Mouse (Mus musculus): ENCODE measurements around the gene Pkp4. TPM values are rescaled to one million over a fixed set of nuclear protein-coding genes. Genes with fewer than 3 reads are reported as not detected.
"Not testable (repeated sequence)": the region's sequence is repeated elsewhere in the genome, so short reads cannot be mapped to it uniquely, and the experiment has no call there.

Pkp4 gene
- total and polyA plus RNA-seq, 3 experiments: not detected

DNA sequence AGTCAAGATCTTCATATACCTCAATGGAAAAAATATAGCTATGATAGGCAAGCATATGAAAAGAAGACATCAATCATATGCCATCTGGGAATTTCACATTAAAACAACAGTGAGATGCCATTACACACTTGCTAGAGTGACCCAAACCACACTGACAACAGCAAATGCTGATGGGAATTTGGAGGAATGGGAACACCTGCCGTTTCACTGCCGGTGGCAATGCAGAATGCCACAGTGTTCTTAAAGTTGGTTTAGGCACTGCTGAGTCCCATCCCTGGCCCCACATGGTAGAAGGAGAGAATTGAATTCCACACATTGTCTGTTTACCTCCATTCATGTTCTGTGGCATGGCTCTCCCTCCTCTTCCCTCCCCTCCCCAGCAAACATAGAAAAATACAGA is 212.5 kb downstream of the Pkp4 start:
- Histone ChIP-seq H3K9me3 (replicated peaks; ENCODE audit: insufficient read depth, low read length) (no peaks in the 10 kb centered on the region), H3K27ac (ENCODE audit: control insufficient read depth, low read depth, low read length) (no peak overlapping the region), H3K4me1 (ENCODE audit: control insufficient read depth in 1 of 2, insufficient read depth in 2 of 2, low read length in 2 of 2) (no peaks in the 10 kb centered on the region), H3K27me3 (ENCODE audit: control insufficient read depth in 1 of 2, insufficient read depth in 2 of 2, low read length in 2 of 2) (no peaks in the 10 kb centered on the region), H3K9ac (ENCODE audit: control insufficient read depth, low read depth, low read length, poor library complexity, severe bottlenecking) (no peak overlapping the region), H3K36me3 (ENCODE audit: control insufficient read depth in 1 of 2, insufficient read depth in 2 of 2, low read length in 2 of 2) (no peaks in the 10 kb centered on the region), H3K4me3 (ENCODE audit: control insufficient read depth in 1 of 2, insufficient read depth in 1 of 2, low read depth in 2 of 2, low read length in 2 of 2) (no peak overlapping the region), H3K79me2 (ENCODE audit: control insufficient read depth, insufficient read depth, low read length, poor library complexity) (no peaks in the 10 kb centered on the region)
- no peak for DNase-seq (ENCODE audit: low read depth, low spot score)
- TF ChIP-seq POLR2AphosphoS2 (IDR thresholded peaks at IDR 0.05; ENCODE audit: low read length) (no peak), MAX (IDR thresholded peaks at IDR 0.05; ENCODE audit: low read length) (no peak), POLR2AphosphoS5 (IDR thresholded peaks at IDR 0.05; ENCODE audit: borderline replicate concordance, low read depth, low read length) (no peak), GABPA (IDR thresholded peaks at IDR 0.05; ENCODE audit: low read depth, low read length) (no peak), MYB (IDR thresholded peaks at IDR 0.05; ENCODE audit: low read depth, low read length) (no peak), MAZ (IDR thresholded peaks at IDR 0.05; ENCODE audit: low read depth, low read length) (no peak), SIN3A (IDR thresholded peaks at IDR 0.05; ENCODE audit: low read length) (no peak), ZNF384 (IDR thresholded peaks at IDR 0.05; ENCODE audit: low read depth, low read length) (no peak), RCOR1 (IDR thresholded peaks at IDR 0.05; ENCODE audit: low read depth, low read length) (no peak), KAT2A (conservative IDR thresholded peaks at IDR 0.05; ENCODE audit: low read depth, low read length) (no peak), GATA1 (IDR thresholded peaks at IDR 0.05; ENCODE audit: low read depth, low read length) (no peak), USF1 (IDR thresholded peaks at IDR 0.05; ENCODE audit: low read depth, low read length) (no peak)

- no peaks in the 10 kb centered on the region for H3K36me3 ChIP-seq (ENCODE audit: control insufficient read depth in 1 of 2, insufficient read depth in 2 of 2, low read length in 2 of 2)
- no peak for DNase-seq (ENCODE audit: low read depth, low spot score)
- no peak overlapping the region for H3K9ac ChIP-seq (ENCODE audit: control insufficient read depth, low read depth, low read length, poor library complexity, severe bottlenecking)
- H3K27ac ChIP-seq (ENCODE audit: control insufficient read depth, low read depth, low read length): no peak overlapping the region
- H3K9me3 ChIP-seq (replicated peaks; ENCODE audit: insufficient read depth, low read length): no peaks in the 10 kb centered on the region
- H3K27me3 ChIP-seq (ENCODE audit: control insufficient read depth in 1 of 2, insufficient read depth in 2 of 2, low read length in 2 of 2): no peaks in the 10 kb centered on the region
- no peaks in the 10 kb centered on the region for H3K4me1 ChIP-seq (ENCODE audit: control insufficient read depth in 1 of 2, insufficient read depth in 2 of 2, low read length in 2 of 2)
- H3K4me3 ChIP-seq (ENCODE audit: control insufficient read depth in 1 of 2, insufficient read depth in 1 of 2, low read depth in 2 of 2, low read length in 2 of 2): no peak overlapping the region
- TF ChIP-seq MAFK (IDR thresholded peaks at IDR 0.05; ENCODE audit: borderline replicate concordance, low read depth, low read length): no peak
- TF ChIP-seq E2F4 (IDR thresholded peaks at IDR 0.05; ENCODE audit: borderline replicate concordance, low read depth, low read length): no peak
- TF ChIP-seq MEF2A (IDR thresholded peaks at IDR 0.05; ENCODE audit: extremely low read depth, insufficient replicate concordance, low read depth, low read length, poor library complexity, severe bottlenecking): no peak
- no peak for TF ChIP-seq USF2 (IDR thresholded peaks at IDR 0.05; ENCODE audit: borderline replicate concordance in 1 of 2, insufficient read depth in 1 of 2, low read depth in 1 of 2, low read length in 2 of 2)
- no peak for TF ChIP-seq ZMIZ1 (IDR thresholded peaks at IDR 0.05; ENCODE audit: low read depth, low read length)
- TF ChIP-seq UBTF (IDR thresholded peaks at IDR 0.05; ENCODE audit: borderline replicate concordance, insufficient read depth, low read depth, low read length): no peak
- no peaks in the 10 kb centered on the region for H3K79me2 ChIP-seq (ENCODE audit: control insufficient read depth, insufficient read depth, low read length, poor library complexity)
Observed at GRCm38 (mm10) chr2:59378096-59378495, 217.4 kb downstream of the Pkp4 start.

- not testable (repeated sequence) for DNase-seq (ENCODE audit: low read depth, low spot score); H3K27ac ChIP-seq (ENCODE audit: control insufficient read depth, low read depth, low read length); H3K4me3 ChIP-seq (ENCODE audit: control insufficient read depth in 1 of 2, insufficient read depth in 1 of 2, low read depth in 2 of 2, low read length in 2 of 2); H3K9me3 ChIP-seq (replicated peaks; ENCODE audit: insufficient read depth, low read length); H3K36me3 ChIP-seq (ENCODE audit: control insufficient read depth in 1 of 2, insufficient read depth in 2 of 2, low read length in 2 of 2); H3K79me2 ChIP-seq (ENCODE audit: control insufficient read depth, insufficient read depth, low read length, poor library complexity); H3K4me1 ChIP-seq (ENCODE audit: control insufficient read depth in 1 of 2, insufficient read depth in 2 of 2, low read length in 2 of 2); H3K27me3 ChIP-seq (ENCODE audit: control insufficient read depth in 1 of 2, insufficient read depth in 2 of 2, low read length in 2 of 2); H3K9ac ChIP-seq (ENCODE audit: control insufficient read depth, low read depth, low read length, poor library complexity, severe bottlenecking)
Observed at GRCm38 (mm10) chr2:59378861-59379260, 218.2 kb downstream of the Pkp4 start.
